Mouse (Mus musculus) ZHBTc4 (cell line): ENCODE measurements at regions not wholly inside any gene's neighbourhood (a gene's known extent, or its start where the extent isn't known, plus 50 kb on each side); places are given as distances from the start of the nearest gene placed in this dataset.

Source experiments
- DNase-seq: peaks from one replicate; pipeline ENCODE4 v3.0.0-alpha.2; 2011; ENCODE audit warnings: low read depth, low spot score

DNA sequence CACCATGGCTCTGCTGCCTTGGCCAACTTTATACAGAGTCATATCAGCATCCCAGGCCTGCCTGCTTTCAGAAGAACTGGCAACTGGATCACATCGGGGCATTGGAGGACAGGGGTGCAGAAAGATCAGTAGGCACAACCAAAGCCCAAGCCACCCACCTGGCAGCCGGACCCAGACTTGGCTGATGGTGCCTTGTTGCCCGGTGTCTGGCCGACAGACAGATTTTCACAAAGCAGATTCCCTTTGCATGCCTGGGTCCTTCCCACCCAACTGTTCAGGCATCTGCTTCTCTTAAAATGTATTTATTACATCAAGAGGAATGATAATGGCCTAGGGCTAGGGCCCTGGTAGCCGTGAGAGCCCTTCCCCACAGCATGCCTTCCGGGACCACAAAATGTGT is 96.2 kb downstream of the Gm26897 start:
- DNase-seq, result no peak

DNA sequence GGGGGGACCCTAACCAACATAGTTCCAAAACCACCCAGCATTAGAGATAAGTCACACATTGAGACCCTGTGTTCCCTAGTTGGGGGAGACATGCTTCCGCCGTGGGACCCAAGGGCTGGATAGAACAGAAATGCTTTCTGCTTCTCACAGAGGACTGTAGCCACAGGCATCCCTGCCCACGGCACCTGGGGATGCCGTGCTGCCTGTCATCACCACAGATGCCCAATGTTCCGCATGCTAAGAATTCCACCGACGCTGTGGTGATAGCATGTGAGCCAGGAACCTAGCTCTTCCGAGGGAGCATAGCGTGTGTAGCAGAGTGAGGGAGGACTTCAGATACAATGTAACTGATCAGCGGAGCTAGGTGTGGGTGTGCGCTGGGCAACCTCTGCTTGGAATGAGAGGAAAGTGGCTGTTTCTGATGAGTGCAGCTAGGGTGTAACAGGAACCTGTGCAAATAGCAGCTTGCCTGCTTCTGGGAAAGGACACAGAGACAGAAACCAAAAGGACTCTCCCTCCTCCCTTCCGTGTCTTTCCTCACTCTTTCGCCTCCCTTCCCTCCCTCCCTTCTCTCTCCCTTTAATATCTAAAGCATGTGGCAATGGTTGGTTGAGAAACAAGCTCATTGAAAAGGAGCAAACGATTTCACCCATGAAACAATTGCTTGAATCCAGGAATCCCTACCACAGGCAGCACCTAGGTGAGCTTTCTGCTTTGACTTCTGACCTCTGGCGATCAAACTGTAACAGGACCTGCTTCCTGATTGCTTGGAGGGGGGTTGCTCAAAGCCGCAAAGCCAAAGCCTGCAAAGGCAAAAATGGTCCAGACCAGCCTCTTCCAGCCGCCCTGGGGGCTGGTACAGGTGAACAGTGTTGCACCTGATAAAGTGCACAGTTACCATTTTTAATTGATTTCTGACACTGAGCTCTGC is 102.3 kb downstream of the Gm26897 start:
- DNase-seq, result peak; percentile 51

DNA sequence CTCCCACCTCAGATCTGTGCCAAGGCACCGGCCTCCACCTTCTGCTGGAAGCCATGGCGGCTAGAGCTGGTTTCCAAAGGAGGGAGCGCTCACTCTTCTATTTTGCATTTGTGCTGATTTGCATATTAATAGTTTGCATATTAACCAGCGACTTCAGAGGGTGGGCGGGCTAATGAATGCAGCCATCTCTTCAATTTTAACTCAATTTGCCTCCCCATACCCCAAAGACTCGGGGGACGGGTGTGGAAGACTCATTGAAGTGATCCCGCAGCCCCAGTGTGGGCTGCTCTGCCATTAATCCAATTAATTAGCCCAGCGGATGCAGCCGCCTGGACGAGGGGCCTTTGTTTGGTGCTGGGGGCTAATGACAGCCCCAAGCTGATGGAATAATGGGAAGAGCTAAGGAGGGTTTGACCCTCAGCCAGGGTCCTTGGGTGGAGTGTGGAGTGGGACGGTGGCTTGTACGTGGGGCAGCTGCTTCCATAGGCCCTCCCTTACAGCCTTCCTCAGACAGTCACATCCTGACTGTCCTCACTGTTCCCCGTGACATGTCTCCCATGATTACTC is 103.0 kb downstream of the Gm26897 start:
- DNase-seq, result peak; percentile 30

DNA sequence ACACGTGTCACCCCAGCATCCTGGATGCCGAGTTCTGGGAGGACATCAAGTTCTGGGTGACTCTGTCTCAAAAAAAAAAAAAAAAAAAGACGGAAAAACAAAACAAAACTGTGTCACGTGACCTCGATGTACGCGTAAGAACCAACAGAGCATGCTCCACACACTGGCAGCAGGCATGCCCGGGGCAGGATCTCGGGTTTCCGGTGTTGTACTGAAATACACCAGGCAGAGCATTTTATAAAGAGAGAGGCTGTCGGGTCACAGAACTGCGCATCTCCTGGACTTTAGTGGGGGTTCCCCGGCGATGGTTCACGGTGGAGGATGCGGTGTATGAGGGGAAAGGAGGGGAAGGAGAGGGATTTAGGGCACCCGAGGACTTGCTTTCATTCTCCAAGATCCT is 108.7 kb downstream of the Gm26897 start:
- DNase-seq, result peak; percentile 71

DNA sequence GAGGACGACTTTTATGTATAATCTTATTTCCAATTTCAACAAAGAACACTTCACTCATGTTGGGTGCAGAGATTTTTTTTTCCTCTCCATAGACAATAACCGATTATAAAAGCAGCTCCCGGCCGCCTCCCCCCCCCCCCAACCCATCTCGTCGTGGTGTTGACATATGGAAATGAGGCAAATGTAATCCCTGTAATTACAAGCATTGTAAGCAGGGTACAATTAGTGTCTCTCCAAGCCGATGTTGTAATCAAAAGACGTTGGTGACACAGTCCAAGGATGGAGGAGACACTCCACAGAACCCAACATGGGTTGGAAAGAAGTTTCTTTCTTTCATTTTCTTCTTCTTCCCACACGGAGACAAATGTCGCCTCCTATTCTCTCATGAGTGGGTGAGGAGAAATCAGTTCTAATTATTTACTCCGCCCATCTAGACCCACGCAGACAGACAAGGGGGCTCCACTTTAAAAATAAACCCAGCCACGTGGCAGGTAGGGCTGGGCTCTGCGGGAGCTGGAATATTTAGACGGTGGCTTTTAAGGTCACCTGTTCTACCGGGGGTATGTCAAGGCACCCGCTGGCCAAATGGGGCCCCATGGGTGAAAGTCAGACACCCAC is 110.0 kb downstream of the Gm26897 start:
- DNase-seq, result no peak

DNA sequence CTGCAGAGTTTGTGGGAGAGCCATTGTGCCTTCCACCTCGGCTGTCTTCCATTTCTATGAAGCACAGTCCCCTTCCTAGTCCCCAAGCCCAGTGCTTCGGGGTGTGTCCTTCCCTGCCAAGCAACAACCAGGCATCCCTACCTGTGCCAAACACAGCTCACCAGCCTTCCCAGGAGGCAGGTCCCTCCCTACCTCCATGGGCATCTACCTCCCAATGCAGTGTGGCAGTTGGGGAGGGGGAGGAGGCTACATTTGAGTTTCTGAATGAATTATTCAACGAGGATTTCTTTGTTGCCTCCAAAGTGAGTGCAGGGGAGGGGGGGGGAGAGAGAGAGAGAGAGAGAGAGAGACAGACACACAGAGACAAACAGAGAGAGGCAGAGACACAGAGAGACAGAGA is 110.8 kb downstream of the Gm26897 start:
- DNase-seq, result no peak

DNA sequence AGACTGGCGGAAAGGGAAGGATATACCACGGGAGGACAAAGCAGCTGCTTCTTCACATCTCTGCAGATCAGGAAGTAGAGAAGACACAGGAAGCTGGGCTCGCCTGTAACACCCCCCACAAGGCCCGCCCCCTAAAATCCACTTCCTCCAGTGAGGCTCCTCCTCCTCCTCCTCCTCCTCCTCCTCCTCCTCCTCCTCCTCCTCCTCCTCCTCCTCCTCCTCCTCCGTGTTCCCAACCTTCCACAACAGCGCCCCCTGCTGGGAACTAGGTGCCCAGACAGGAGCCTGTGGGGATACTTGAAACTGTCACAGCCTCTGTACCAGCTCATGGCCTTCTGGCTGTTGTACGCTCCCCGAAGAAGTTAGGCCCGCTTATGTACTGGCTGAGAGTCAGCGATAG is 115.2 kb downstream of the Gm26897 start:
- DNase-seq, result peak; percentile 94

DNA sequence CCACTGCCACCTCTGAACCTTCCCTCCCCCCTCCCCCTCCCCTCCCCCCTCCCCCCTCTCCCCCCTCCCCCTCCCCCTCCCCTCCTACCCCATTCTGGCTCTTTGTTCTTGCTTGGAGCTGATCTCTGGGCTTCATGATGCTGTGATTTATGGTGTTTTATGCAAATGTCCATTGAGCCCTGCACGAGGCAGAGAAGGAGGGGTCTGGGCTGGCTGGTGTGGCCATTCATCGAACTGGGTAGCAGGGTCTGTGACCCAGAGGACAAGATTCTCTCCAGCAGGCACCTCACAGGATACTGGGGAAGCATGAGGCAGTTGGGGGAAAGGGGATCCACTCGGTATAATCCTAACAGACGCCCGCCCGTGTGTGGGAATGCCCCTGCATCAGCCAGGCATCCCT is 119.0 kb downstream of the Gm26897 start:
- DNase-seq, result no peak

DNA sequence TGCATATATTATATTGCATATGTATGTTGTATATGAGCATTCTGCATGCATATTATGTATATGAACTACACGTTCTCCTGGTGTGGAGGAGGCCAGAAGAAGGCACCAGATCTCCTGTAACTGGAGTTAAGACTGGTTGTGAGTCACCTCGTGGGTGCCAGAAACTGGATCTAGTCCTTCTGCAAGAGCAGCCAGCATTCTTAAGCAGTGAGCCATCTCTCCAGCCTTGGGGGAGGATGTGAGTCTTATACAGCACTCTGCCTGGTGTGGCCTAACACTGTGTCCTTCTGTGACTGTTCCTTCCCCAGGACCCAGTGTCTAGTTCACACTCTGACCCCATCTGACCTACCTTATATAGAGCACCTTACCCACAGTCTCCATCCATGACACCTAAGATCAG is 121.6 kb downstream of the Gm26897 start:
- DNase-seq, result no peak

DNA sequence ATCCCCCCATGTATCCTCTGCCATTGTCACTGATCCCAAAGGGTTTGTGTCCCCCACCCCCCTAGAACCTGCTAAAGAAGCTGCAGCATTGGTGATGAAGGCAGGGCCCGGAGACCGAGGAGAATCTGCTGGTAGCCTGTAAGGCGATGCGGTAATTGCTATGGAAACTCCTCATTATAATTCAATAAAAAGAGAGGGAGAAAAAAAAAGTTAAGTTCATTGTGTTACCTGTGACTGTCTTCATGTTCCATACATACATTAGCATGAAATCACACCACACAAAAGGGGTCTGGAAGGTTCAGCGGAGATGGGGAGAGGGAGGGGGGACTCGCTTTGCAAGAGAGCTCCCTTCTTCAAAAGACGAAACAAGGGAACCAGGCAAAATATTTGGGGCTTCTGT is 123.5 kb downstream of the Gm26897 start:
- DNase-seq, result no peak

DNA sequence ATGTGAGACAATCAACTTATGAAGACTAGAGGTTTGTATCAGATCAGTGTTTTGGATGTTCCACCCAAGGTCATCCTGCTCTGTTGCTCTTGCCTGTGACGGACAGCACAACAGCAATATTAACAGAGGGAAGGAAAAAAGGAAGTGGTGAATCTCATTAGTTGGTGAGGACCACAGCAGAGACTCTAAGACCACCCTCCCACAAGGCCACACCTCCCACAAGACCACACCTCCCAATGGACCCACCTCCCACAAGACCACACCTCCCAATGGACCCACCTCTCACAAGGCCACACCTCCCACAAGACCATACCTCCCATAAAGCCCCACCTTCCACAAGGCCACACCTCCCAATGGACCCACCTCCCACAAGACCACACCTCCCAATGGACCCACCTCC is 126.7 kb downstream of the Gm26897 start:
- no peak for DNase-seq

DNA sequence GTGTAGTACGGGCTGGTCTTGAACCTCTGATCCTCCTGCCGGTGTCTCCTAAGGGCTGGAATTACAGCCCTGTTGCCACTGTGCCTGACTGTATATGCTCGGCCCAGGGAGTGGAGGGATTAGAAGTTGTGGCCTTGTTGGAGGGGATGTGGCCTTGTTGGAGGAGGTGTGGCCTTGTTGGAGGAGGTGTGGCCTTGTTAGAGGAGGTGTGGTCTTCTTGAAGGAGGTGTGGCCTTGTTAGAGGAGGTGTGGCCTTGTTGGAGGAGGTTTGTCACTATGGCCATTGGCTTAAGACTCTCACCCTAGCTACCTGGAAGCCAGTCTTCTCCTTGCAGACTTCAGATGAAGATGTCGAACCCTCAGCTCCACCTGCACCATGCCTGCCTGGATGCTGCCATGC is 128.6 kb downstream of the Gm26897 start:
- peak; percentile 70 for DNase-seq

DNA sequence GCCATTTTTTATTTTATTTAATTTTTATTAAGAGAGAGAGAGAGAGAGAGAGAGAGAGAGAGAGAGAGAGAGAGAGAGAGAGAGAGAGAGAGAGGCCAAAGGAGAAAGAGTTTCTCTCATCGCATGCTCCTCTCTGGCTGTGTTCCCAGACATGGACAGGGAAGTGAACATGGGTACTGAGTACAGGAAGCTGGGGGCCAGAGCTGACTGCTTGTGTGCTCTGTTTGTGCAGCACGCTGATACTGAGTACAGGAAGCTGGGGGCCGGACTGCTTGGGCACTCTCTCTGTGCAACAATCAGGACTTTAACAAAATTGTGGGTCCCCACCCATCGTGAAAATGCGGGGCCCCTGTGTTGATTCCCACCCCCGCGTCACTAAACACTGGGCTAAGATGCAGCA is 130.2 kb downstream of the Gm26897 start:
- no peak for DNase-seq

DNA sequence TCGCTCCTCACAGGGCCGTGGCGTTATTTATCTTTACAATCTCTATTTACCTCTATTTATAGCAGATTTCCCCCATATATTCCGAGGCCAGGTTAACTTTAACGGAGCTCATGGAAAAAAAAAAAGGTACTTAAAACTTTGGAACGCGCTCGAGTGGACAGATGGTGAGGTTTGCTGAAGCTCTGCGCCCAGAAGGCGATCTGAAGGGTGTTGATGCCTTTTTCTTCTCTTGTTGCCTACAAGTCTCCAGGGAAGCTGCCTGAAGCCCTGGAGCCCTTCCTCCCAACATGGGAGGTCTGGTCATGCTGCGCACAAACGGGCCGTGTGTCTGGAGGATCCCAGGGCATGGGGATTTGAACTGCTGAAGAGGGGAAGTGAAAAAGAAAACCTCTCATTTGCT is 130.9 kb downstream of the Gm26897 start:
- no peak for DNase-seq

DNA sequence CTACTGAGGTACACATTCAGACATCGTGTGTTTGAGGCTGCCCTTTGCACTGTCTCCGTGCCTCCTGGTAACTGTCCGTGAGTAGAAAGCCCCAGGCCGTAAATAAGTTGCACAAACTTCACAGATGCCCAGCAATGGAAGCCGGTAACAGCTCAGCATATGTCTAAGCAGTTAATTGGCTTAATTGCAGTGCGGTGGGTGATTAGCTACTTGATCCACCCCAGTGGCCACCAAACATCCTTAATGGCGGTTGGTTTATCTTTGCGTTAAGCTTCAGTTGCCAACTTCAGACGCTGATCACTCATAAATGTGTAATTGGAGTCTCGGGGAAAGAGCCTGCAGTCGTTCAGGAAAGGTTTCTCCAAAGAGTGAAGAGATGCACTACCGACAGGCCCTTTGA is 135.3 kb downstream of the Gm26897 start:
- DNase-seq, result no peak

DNA sequence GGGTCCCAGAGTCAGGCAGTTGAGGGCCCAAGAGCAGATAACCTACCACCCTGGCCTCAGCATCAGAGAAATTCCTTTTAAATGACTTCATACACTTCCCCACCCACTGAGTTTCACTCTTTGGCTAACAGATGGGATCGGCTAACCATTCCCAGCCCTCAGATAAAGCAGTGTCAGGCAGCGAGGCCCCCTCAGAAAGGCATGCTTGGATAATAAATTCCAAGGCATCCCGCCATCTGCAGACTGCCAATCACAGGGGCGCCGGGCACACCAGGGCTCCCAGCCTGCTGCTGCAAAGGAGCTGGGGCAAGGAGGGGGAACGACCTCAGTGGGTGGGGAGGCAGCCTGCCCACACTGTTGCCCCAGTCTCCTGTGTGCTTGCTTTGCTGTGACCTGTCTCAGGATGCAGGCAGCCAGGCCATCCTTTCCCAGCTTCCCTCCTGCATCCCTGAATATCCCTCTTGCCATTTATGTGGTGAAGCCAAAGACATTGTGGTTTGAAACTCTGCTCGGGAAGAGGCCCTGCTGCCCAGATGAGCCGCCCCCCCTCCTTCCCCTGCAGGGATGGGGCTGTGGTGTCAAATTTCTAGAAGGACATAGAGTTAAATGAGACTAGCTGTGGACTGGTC is 143.6 kb downstream of the Gm26897 start:
- DNase-seq, result peak; percentile 25

DNA sequence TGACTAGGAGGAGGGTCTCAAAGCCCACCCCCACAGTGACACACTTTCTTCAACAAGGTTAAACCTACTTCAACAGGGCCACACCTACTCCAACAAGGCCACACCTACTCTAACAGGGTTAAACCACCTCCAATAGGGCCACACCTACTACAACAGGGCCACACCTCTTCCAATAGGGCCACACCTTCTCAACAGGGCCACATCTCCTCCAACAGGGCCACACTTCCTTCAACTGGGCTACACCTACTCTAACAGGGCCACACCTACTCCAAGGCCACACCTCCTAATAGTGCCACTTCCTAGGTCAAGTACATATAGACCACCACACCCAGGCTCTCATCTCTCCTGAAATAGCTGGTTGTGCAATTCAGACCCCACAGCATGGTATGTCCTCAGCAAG is 145.3 kb downstream of the Gm26897 start:
- DNase-seq, result peak; percentile 59

DNA sequence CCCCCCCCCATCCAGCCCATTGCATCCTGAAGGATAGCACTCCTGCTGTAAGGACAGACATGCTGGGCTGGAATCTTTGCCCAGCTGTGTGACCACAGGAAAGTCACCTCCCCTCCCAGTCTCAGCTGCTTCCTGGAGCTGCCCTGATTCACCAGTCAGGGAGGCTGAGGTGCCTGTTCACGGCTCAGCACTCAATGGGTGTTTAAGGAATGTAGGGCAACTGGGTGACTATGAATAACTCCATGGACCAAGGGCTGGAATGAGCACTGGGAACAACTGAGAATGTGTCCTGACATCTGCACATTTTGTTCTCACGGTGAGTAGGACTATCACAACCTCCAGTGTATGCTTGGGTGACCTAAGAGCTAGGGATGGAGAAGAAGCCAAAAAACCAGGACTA is 146.5 kb downstream of the Gm26897 start:
- no peak for DNase-seq

DNA sequence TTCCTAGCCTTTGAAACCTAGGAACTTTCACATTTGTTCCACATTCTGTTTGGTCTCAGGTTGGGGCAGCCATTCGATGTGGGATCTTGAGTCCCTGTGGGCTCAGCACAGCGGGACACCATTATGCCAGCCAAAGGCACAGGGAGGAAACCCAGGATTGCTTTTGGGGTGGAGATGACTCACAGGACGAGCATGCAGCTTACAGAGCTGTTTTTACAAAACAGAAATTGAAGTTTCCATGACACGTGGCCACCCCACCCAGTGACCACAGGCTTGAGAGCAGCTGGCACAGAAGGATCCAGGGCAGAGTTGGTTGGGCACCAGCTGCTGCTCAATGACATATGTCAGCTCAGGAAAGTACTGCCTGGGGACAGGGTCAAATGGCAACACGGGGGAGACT is 147.8 kb downstream of the Gm26897 start:
- DNase-seq, result peak; percentile 24

DNA sequence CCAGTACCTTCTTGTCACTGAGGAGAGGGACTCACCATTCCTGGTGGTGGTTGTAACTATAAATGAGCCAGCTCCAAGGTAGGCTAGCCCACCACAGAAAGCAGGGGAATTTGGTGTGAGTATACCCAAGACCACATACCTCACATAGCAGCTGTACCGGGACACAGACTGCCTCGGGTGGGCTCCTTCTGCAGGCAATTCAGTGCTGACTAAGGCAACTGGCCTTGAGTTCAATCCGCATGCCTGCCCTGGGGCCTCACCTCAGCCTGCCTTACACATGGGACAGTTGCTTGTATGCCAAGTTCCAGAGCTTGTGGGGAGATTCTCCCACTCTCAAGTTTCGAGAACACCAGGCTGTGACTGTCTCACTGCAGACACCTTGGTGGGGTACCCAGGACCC is 153.6 kb downstream of the Gm26897 start:
- DNase-seq, result no peak

DNA sequence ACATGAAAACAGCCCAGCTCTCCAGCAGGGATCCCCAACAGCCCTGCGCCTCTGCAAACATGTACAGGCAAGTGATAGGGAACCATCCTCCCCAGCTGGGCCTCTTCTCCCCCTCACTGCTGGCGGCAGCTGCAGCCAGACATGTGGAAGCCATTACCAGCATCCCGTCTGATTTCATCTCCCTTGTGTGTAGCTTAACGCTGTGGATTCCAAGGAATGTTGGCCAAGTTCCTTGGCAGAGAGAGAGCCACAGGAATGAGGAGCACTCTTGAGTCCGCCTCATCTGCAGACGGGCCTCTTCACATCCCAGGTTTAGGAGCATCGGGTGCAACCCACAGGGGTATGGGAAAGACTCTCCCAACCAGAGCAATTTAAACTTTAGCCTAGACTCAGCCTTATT is 157.1 kb downstream of the Gm26897 start:
- DNase-seq, result no peak

DNA sequence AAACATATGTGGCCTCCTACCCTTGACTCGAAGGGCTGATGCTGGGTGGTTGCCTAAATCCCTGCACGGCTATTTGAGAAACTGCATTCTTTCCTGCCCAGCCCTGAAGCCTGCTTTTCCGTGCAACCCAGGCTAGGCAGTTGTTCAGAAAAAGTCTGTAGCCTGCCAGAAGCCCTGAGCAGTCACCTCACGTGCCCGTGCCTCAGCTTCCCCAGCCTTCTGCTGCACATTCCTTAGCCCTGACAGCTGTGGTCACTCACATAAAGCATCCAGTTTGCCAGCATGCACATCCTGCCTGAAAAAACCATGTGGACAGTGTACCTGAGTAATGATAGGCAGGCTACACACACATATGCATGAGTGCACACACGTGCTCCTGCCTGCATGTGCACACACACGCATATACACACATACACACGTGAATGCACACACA is 157.6 kb downstream of the Gm26897 start:
- DNase-seq, result no peak
